Mouse (Mus musculus): ENCODE measurements around the gene Mfsd5. TPM values are rescaled to one million over a fixed set of nuclear protein-coding genes. Genes with fewer than 3 reads are reported as not detected.

Mfsd5 gene
- polyA plus RNA-seq, 1 experiment from 2014 or later, result 60.1 TPM

GRCm38 (mm10) chr15:102242404-102243228, 36.6 kb upstream of the Mfsd5 start:
- peaks cover 31% of the 10 kb centered on the region for H3K4me1 ChIP-seq
- peak overlapping the region; percentile 99 for H3K27ac ChIP-seq
- WGBS, result 27% methylated on average over 12 of the region's 12 CpGs
- H3K27me3 ChIP-seq, result no peaks in the 10 kb centered on the region
- ATAC-seq (ENCODE audit: insufficient number of reproducible peaks, insufficient read depth, low FRiP score, low TSS enrichment), result no peak
- H3K4me2 ChIP-seq (replicated peaks), result peak overlapping the region; percentile 93
- no peaks in the 10 kb centered on the region for H3K9me3 ChIP-seq
- peaks cover 42% of the 10 kb centered on the region for H3K36me3 ChIP-seq
- H3K9ac ChIP-seq, result peak overlapping the region; percentile 59
- H3K4me3 ChIP-seq, result peak overlapping the region; percentile 60

- peak overlapping the region; percentile 60 for H3K4me3 ChIP-seq
- ATAC-seq (ENCODE audit: insufficient number of reproducible peaks, insufficient read depth, low FRiP score, low TSS enrichment), result no peak
- H3K36me3 ChIP-seq, result peaks cover 34% of the 10 kb centered on the region
- H3K4me2 ChIP-seq (replicated peaks), result peak overlapping the region; percentile 93
- H3K4me1 ChIP-seq, result peaks cover 33% of the 10 kb centered on the region
- H3K9me3 ChIP-seq, result no peaks in the 10 kb centered on the region
- H3K27ac ChIP-seq, result peak overlapping the region; percentile 99
- no peaks in the 10 kb centered on the region for H3K27me3 ChIP-seq
- WGBS, result 8% methylated on average over 22 of the region's 22 CpGs
- peak overlapping the region; percentile 59 for H3K9ac ChIP-seq
Measured at GRCm38 (mm10) chr15:102243229-102244190, 35.7 kb upstream of the Mfsd5 start.

- Histone ChIP-seq H3K9ac (peak overlapping the region; percentile 64), H3K9me3 (no peaks in the 10 kb centered on the region), H3K36me3 (peaks cover 24% of the 10 kb centered on the region), H3K27ac (peak overlapping the region; percentile 99), H3K4me1 (peaks cover 44% of the 10 kb centered on the region), H3K27me3 (no peaks in the 10 kb centered on the region), H3K4me2 (replicated peaks) (peak overlapping the region; percentile 93), H3K4me3 (peak overlapping the region; percentile 60)
- no peak for ATAC-seq (ENCODE audit: insufficient number of reproducible peaks, insufficient read depth, low FRiP score, low TSS enrichment)
- WGBS, result 4% methylated on average over 16 of the region's 19 CpGs
Measured at GRCm38 (mm10) chr15:102244306-102245191, 34.7 kb upstream of the Mfsd5 start.

- peak overlapping the region; percentile 64 for H3K9ac ChIP-seq
- H3K4me2 ChIP-seq (replicated peaks), result peak overlapping the region; percentile 93
- peak overlapping the region; percentile 99 for H3K27ac ChIP-seq
- H3K4me1 ChIP-seq, result peaks cover 53% of the 10 kb centered on the region
- no peak for ATAC-seq (ENCODE audit: insufficient number of reproducible peaks, insufficient read depth, low FRiP score, low TSS enrichment)
- H3K9me3 ChIP-seq, result no peaks in the 10 kb centered on the region
- no peaks in the 10 kb centered on the region for H3K27me3 ChIP-seq
- H3K4me3 ChIP-seq, result peak overlapping the region; percentile 60
- H3K36me3 ChIP-seq, result peaks cover 19% of the 10 kb centered on the region
- 3% methylated on average over 14 of the region's 14 CpGs for WGBS
Measured at GRCm38 (mm10) chr15:102245461-102245881, 33.8 kb upstream of the Mfsd5 start.

- peaks cover 59% of the 10 kb centered on the region for H3K4me1 ChIP-seq
- no peaks in the 10 kb centered on the region for H3K9me3 ChIP-seq
- H3K4me3 ChIP-seq, result peak overlapping the region; percentile 60
- H3K27ac ChIP-seq, result peak overlapping the region; percentile 99
- peaks cover 19% of the 10 kb centered on the region for H3K36me3 ChIP-seq
- under 1% methylated on average over 39 of the region's 44 CpGs for WGBS
- ATAC-seq (ENCODE audit: insufficient number of reproducible peaks, insufficient read depth, low FRiP score, low TSS enrichment), result peak; percentile 55
- H3K27me3 ChIP-seq, result no peaks in the 10 kb centered on the region
- H3K4me2 ChIP-seq (replicated peaks), result peak overlapping the region; percentile 93
- peak overlapping the region; percentile 64 for H3K9ac ChIP-seq
Measured at GRCm38 (mm10) chr15:102245891-102246741, 33.1 kb upstream of the Mfsd5 start.

GRCm38 (mm10) chr15:102246866-102247251, 32.4 kb upstream of the Mfsd5 start:
- Histone ChIP-seq H3K36me3 (peaks cover 19% of the 10 kb centered on the region), H3K9ac (peak overlapping the region; percentile 64), H3K9me3 (no peaks in the 10 kb centered on the region), H3K4me2 (replicated peaks) (peak overlapping the region; percentile 93), H3K4me3 (peak overlapping the region; percentile 60), H3K27ac (peak overlapping the region; percentile 99), H3K4me1 (peaks cover 67% of the 10 kb centered on the region), H3K27me3 (no peaks in the 10 kb centered on the region)
- peak; percentile 23 for ATAC-seq (ENCODE audit: insufficient number of reproducible peaks, insufficient read depth, low FRiP score, low TSS enrichment)
- under 1% methylated on average over 35 of the region's 35 CpGs for whole genome bisulfite sequencing

GRCm38 (mm10) chr15:102247252-102248130, 31.8 kb upstream of the Mfsd5 start:
- WGBS, result under 1% methylated on average over 64 of the region's 65 CpGs
- H3K4me1 ChIP-seq, result peaks cover 68% of the 10 kb centered on the region
- ATAC-seq (ENCODE audit: insufficient number of reproducible peaks, insufficient read depth, low FRiP score, low TSS enrichment), result peak; percentile 12; the same call in 1 of the 2 replicates
- peak overlapping the region; percentile 60 for H3K4me3 ChIP-seq
- H3K4me2 ChIP-seq (replicated peaks), result peak overlapping the region; percentile 93
- peak overlapping the region; percentile 99 for H3K27ac ChIP-seq
- H3K27me3 ChIP-seq, result no peaks in the 10 kb centered on the region
- H3K9ac ChIP-seq, result peak overlapping the region; percentile 64
- no peaks in the 10 kb centered on the region for H3K9me3 ChIP-seq
- peaks cover 21% of the 10 kb centered on the region for H3K36me3 ChIP-seq

GRCm38 (mm10) chr15:102248131-102248811, 31.0 kb upstream of the Mfsd5 start:
- no peaks in the 10 kb centered on the region for H3K27me3 ChIP-seq
- H3K9ac ChIP-seq, result peak overlapping the region; percentile 64
- H3K4me3 ChIP-seq, result peak overlapping the region; percentile 60
- ATAC-seq (ENCODE audit: insufficient number of reproducible peaks, insufficient read depth, low FRiP score, low TSS enrichment), result peak; percentile 28; the same call in 1 of the 2 replicates
- WGBS, result 2% methylated on average over 8 of the region's 8 CpGs
- peaks cover 24% of the 10 kb centered on the region for H3K36me3 ChIP-seq
- H3K4me1 ChIP-seq, result peaks cover 66% of the 10 kb centered on the region
- peak overlapping the region; percentile 93 for H3K4me2 ChIP-seq (replicated peaks)
- H3K9me3 ChIP-seq, result no peaks in the 10 kb centered on the region
- peak overlapping the region; percentile 99 for H3K27ac ChIP-seq

- 0 out of 2 replicates have a peak, but pooled peaks have one; percentile 0 for ATAC-seq (ENCODE audit: insufficient number of reproducible peaks, insufficient read depth, low FRiP score, low TSS enrichment)
- H3K9ac ChIP-seq, result peak overlapping the region; percentile 33
- 0% methylated on average over 1 of the region's 3 CpGs for WGBS
Measured at GRCm38 (mm10) chr15:102248812-102249191, 30.5 kb upstream of the Mfsd5 start.

More at GRCm38 (mm10) chr15:102248812-102249191, 30.5 kb upstream of the Mfsd5 start:
- H3K4me2 ChIP-seq (replicated peaks), result peak overlapping the region; percentile 93
- H3K36me3 ChIP-seq, result peaks cover 30% of the 10 kb centered on the region
- H3K9me3 ChIP-seq, result no peaks in the 10 kb centered on the region
- peak overlapping the region; percentile 99 for H3K27ac ChIP-seq
- peak overlapping the region; percentile 60 for H3K4me3 ChIP-seq
- peaks cover 64% of the 10 kb centered on the region for H3K4me1 ChIP-seq
- H3K27me3 ChIP-seq, result no peaks in the 10 kb centered on the region

Data from embryonic facial prominence, embryonic 12.5 days (tissue).